Mouse (Mus musculus) embryonic facial prominence, embryonic 11.5 days (tissue): ENCODE measurements around the gene Chil4. TPM values are rescaled to one million over a fixed set of nuclear protein-coding genes. Genes with fewer than 3 reads are reported as not detected.

ENCODE experiments used
- polyA plus RNA-seq: library from polyadenylated mRNA; unstranded; fragments of >200 nt; fragmentation: Nextera tagmentation; extraction: Ambion mirVana; gene quantifications from 2 replicates; pipeline ENCODE4 v1.2.1, GENCODE M21; 2014

The Chil4 gene
- polyA plus RNA-seq, 1 experiment from 2014 or later, result not detected

Other genes with a start within 250 kb of the Chil4 start
- gene Ovgp1, start 245.8 kb downstream of the Chil4 start, polyA plus RNA-seq, result 1.9 and 2.1 TPM in 2 replicates
- gene Pifo, start 204.9 kb downstream of the Chil4 start, polyA plus RNA-seq, result not detected in 2 replicates
- 0.29 TPM in 1 of 2 replicates, not detected in the other for gene Chil5, start 186.7 kb downstream of the Chil4 start, polyA plus RNA-seq
- gene Chia1, start 106.3 kb downstream of the Chil4 start, polyA plus RNA-seq, result not detected in 2 replicates
- gene Chil3, start 51.9 kb downstream of the Chil4 start, polyA plus RNA-seq, result not detected in 2 replicates
- gene Chil6, start 186.7 kb upstream of the Chil4 start, polyA plus RNA-seq, result not detected in 2 replicates